Mouse (Mus musculus): Measurements from ENCODE around the gene Usp36. TPM values are rescaled to one million over a fixed set of nuclear protein-coding genes. Genes with fewer than 3 reads are reported as not detected.

The Usp36 gene
- polyA plus RNA-seq, 1 experiment, result 10.4 TPM

Other genes starting within 250 kb of the Usp36 start
- 0.11 and 0.27 TPM in 2 replicates for gene Dnah17, start 159.6 kb downstream of the Usp36 start, polyA plus RNA-seq (2012; rRNA removed)
- gene Cyth1, start 41.7 kb downstream of the Usp36 start, polyA plus RNA-seq (2012; rRNA removed), result 16.7 and 22.4 TPM in 2 replicates
- not detected in 2 replicates for gene Cep295nl, start 52.3 kb upstream of the Usp36 start, polyA plus RNA-seq (2012; rRNA removed)
- gene Timp2, start 65.5 kb upstream of the Usp36 start, polyA plus RNA-seq (2012; rRNA removed), result 36.6 and 37.0 TPM in 2 replicates
- gene Lgals3bp, start 111.8 kb upstream of the Usp36 start, polyA plus RNA-seq (2012; rRNA removed), result 493 and 612 TPM in 2 replicates
- gene Cant1, start 128.8 kb upstream of the Usp36 start, polyA plus RNA-seq (2012; rRNA removed), result 121 and 144 TPM in 2 replicates
- 6.7 and 8.4 TPM in 2 replicates for gene C1qtnf1, start 138.0 kb upstream of the Usp36 start, polyA plus RNA-seq (2012; rRNA removed)
- 27.0 and 33.1 TPM in 2 replicates for gene Engase, start 186.6 kb upstream of the Usp36 start, polyA plus RNA-seq (2012; rRNA removed)